Mouse (Mus musculus): ENCODE measurements around the gene Olfr785. TPM values are rescaled to one million over a fixed set of nuclear protein-coding genes. Genes with fewer than 3 reads are reported as not detected.
"Not testable (repeated sequence)": the region's sequence is repeated elsewhere in the genome, so short reads cannot be mapped to it uniquely, and the experiment has no call there.

The Olfr785 gene
- not detected in 2 replicates for polyA plus RNA-seq (2012; rRNA removed)

DNA sequence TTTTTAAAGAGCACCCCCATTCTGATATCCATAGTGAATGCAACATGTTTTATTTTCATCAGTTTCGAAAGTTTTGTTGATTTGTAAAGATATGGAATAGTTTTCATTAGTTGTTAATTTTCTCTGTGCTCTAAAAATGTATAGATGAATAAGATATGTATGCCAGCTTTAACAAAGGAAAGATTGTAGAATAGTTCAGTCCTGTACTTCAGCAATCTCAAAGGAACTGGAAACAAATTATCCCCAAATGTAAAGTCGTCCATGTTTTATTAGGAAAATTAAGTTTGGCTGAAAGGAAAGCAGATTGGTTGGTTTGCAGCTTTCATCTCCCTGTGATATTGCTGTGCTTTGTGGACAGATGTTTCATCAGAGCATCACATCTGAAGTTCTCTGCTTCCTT, at the start of gene Olfr785:
Olfr785 (plus strand) TSS at position 301 of the 400 bp plus-strand sequence.
- Histone ChIP-seq H3K4me3 (ENCODE audit: insufficient read depth, low read length) (no peak within 1 kb of the TSS), H3K27ac (ENCODE audit: insufficient read depth, low read length) (no peak within 1 kb of the TSS), H3K4me1 (ENCODE audit: control insufficient read depth, insufficient read depth, low read length) (no peaks in the 10 kb centered on the region)
- TF ChIP-seq CTCF (IDR thresholded peaks at IDR 0.05; ENCODE audit: extremely low read depth, insufficient read depth, low read length) (no peak), POLR2A (IDR thresholded peaks at IDR 0.05; ENCODE audit: extremely low read depth, insufficient read depth, low read length) (no peak)

DNA sequence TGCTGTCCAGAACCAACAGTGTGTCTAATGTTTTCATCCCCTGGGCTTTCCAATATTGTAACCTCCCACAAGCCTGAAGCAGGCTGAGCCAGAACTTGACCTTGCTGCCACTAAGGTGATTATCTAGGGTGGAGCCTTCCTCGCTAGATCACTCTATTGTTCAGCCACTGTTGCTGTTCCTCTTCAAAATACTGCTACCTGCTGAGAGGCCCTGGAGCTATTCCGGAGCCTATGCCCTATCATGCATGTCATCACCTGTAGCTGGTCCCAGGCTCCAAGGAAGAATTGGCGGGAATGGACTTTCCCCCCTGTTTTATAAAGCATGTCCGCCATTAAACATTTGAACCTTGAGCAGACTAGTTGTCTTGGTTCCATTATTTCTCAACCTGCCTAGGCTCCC, 48.7 kb upstream of the Olfr785 start:
- not testable (repeated sequence) for H3K4me3 ChIP-seq (ENCODE audit: insufficient read depth, low read length); H3K4me1 ChIP-seq (ENCODE audit: control insufficient read depth, insufficient read depth, low read length); H3K27ac ChIP-seq (ENCODE audit: insufficient read depth, low read length)

DNA sequence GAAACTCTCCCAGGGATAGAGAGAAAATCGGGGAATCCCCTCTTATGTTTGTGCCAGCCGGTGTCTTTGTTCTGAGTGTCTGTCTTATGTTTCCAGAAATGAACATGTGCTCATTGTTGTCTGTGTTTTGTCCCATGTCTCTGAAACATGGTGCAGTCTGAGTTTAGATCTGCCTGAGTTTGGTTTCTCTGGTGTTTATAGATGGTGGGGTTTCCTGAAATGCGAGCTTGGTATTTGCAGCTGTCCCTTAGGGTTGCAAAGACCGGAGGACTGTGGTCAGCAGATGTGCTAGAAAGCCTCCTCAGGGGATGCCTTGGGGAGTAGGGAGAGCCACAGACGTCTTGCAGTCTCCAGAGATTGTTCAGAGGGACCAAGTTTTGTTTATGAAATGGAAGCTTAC, 47.9 kb upstream of the Olfr785 start:
- Histone ChIP-seq H3K27ac (ENCODE audit: insufficient read depth, low read length) (no peak overlapping the region), H3K4me1 (ENCODE audit: control insufficient read depth, insufficient read depth, low read length) (no peaks in the 10 kb centered on the region), H3K4me3 (ENCODE audit: insufficient read depth, low read length) (no peak overlapping the region)
- TF ChIP-seq POLR2A (IDR thresholded peaks at IDR 0.05; ENCODE audit: extremely low read depth, insufficient read depth, low read length) (no peak), CTCF (IDR thresholded peaks at IDR 0.05; ENCODE audit: extremely low read depth, insufficient read depth, low read length) (no peak)

DNA sequence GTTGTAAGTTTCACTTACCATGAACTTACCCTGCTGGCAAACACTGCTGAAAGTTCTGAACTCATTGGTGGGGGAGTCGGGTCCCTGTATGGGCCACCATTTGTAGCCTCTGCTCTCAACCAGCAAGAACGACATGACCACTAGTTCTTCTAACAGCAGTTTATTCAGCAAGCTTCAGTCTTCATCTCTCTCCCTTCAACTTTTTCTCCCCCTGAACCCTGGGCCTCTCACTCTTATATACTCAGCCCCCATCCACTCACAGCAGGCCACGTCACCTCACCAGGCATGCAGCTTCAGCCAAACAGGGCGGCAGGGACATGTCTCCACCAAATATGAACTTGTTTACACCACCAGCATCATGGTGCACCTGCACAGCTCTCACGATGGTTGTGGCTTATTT, 31.2 kb upstream of the Olfr785 start:
- not testable (repeated sequence) for H3K4me3 ChIP-seq (ENCODE audit: insufficient read depth, low read length); H3K27ac ChIP-seq (ENCODE audit: insufficient read depth, low read length); H3K4me1 ChIP-seq (ENCODE audit: control insufficient read depth, insufficient read depth, low read length)

DNA sequence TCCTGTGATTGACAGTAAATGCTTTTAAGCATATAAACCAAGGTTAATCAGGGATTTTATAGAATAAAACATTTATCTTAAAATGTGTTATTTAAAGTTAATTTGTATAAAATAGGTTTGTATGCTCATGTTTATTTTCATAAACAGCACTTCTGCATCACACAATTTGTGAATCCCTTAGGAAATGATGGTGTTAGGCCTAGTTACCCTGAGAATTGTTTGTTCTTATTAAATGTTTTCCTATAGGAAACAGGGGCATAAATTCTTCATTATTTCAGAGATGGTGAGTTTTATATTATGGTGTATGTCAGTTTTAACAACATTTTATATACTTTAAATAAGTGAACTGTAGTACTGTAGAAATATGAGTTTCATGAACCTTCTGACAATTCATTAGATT, 21.4 kb upstream of the Olfr785 start, which contains the start of gene Olfr784:
Olfr784 (plus strand) TSS at position 301 of the 400 bp plus-strand sequence.
- Histone ChIP-seq H3K4me1 (ENCODE audit: control insufficient read depth, insufficient read depth, low read length) (no peaks in the 10 kb centered on the region), H3K27ac (ENCODE audit: insufficient read depth, low read length) (no peak within 1 kb of the TSS), H3K4me3 (ENCODE audit: insufficient read depth, low read length) (no peak within 1 kb of the TSS)
- no peak for TF ChIP-seq POLR2A (IDR thresholded peaks at IDR 0.05; ENCODE audit: extremely low read depth, insufficient read depth, low read length)
- TF ChIP-seq CTCF (IDR thresholded peaks at IDR 0.05; ENCODE audit: extremely low read depth, insufficient read depth, low read length), result no peak

DNA sequence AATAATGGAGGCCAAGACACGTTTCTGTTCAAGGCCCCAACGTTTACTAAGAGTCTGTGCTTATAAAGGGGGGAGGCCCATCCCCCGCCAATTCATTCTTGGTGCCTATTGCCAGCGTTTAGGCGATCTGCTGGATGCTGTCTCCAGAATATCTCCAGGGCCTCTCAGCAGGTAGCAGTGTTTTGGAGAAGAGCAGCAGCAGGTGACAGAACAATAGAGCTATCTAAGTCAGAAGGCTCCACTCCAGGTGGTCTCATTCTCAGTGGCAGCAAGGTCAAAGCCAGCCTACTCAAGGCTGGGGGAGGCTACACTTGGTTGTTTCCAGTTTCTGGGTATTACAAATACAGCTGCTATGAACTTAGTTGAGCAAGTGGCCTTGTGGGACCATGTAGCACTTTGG, 4.3 kb upstream of the Olfr785 start:
- no peak overlapping the region for H3K27ac ChIP-seq (ENCODE audit: insufficient read depth, low read length)
- no peak overlapping the region for H3K4me3 ChIP-seq (ENCODE audit: insufficient read depth, low read length)
- TF ChIP-seq CTCF (IDR thresholded peaks at IDR 0.05; ENCODE audit: extremely low read depth, insufficient read depth, low read length), result no peak
- no peak for TF ChIP-seq POLR2A (IDR thresholded peaks at IDR 0.05; ENCODE audit: extremely low read depth, insufficient read depth, low read length)
- no peaks in the 10 kb centered on the region for H3K4me1 ChIP-seq (ENCODE audit: control insufficient read depth, insufficient read depth, low read length)

DNA sequence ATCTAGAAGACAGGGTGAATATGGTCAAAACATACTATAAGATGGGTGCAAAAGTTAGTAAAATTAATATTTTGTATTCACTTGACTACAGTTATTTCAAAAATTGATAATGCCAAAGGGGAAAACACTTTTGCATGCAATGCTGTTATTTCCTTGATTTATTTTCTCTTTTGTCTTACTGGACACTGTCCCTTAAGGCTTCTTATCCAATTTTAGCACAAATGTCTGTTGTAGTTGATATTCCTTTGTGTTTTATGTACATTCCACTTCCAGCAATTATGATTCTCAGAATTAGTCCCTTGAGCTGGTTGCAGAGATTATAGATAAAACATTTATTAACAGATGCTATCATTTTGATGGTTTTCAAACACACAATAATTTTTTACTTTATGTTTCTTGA, 21.8 kb downstream of the Olfr785 start, which contains the start of gene Olfr786:
Olfr786 (plus strand) TSS at position 301 of the 400 bp plus-strand sequence.
- no peak within 1 kb of the TSS for H3K27ac ChIP-seq (ENCODE audit: insufficient read depth, low read length)
- H3K4me3 ChIP-seq (ENCODE audit: insufficient read depth, low read length), result no peak within 1 kb of the TSS
- no peak for TF ChIP-seq CTCF (IDR thresholded peaks at IDR 0.05; ENCODE audit: extremely low read depth, insufficient read depth, low read length)
- TF ChIP-seq POLR2A (IDR thresholded peaks at IDR 0.05; ENCODE audit: extremely low read depth, insufficient read depth, low read length), result no peak
- no peaks in the 10 kb centered on the region for H3K4me1 ChIP-seq (ENCODE audit: control insufficient read depth, insufficient read depth, low read length)

Other genes starting within 250 kb of the Olfr785 start
- gene Olfr771, start 240.7 kb upstream of the Olfr785 start, polyA plus RNA-seq (2012; rRNA removed), result not detected in 2 replicates
- not detected in 2 replicates for gene Olfr772, start 227.5 kb upstream of the Olfr785 start, polyA plus RNA-seq (2012; rRNA removed)
- gene Olfr773, start 218.0 kb upstream of the Olfr785 start, polyA plus RNA-seq (2012; rRNA removed), result not detected in 2 replicates
- gene Olfr774, start 169.2 kb upstream of the Olfr785 start, polyA plus RNA-seq (2012; rRNA removed), result not detected in 2 replicates
- gene Olfr775, start 157.0 kb upstream of the Olfr785 start, polyA plus RNA-seq (2012; rRNA removed), result not detected in 2 replicates
- not detected in 2 replicates for gene Olfr776, start 146.3 kb upstream of the Olfr785 start, polyA plus RNA-seq (2012; rRNA removed)
- gene Olfr777, start 133.9 kb upstream of the Olfr785 start, polyA plus RNA-seq (2012; rRNA removed), result not detected in 2 replicates
- gene Olfr780, start 87.3 kb upstream of the Olfr785 start, polyA plus RNA-seq (2012; rRNA removed), result not detected in 2 replicates
- gene Olfr781, start 76.6 kb upstream of the Olfr785 start, polyA plus RNA-seq (2012; rRNA removed), result not detected in 2 replicates
- gene Olfr782, start 56.6 kb upstream of the Olfr785 start, polyA plus RNA-seq (2012; rRNA removed), result not detected in 2 replicates
- gene Olfr784, start 21.3 kb upstream of the Olfr785 start, polyA plus RNA-seq (2012; rRNA removed), result 0.21 and 0.31 TPM in 2 replicates
- gene Olfr786, start 21.9 kb downstream of the Olfr785 start, polyA plus RNA-seq (2012; rRNA removed), result not detected in 2 replicates
- gene Olfr787, start 56.4 kb downstream of the Olfr785 start, polyA plus RNA-seq (2012; rRNA removed), result not detected in 2 replicates
- gene Olfr788, start 65.6 kb downstream of the Olfr785 start, polyA plus RNA-seq (2012; rRNA removed), result not detected in 2 replicates
- gene Olfr789, start 79.3 kb downstream of the Olfr785 start, polyA plus RNA-seq (2012; rRNA removed), result not detected in 2 replicates
- not detected in 2 replicates for gene Olfr790, start 93.1 kb downstream of the Olfr785 start, polyA plus RNA-seq (2012; rRNA removed)
- gene Olfr791, start 116.4 kb downstream of the Olfr785 start, polyA plus RNA-seq (2012; rRNA removed), result not detected in 2 replicates
- gene Olfr792, start 133.7 kb downstream of the Olfr785 start, polyA plus RNA-seq (2012; rRNA removed), result not detected in 2 replicates
- gene Olfr794, start 162.2 kb downstream of the Olfr785 start, polyA plus RNA-seq (2012; rRNA removed), result not detected in 2 replicates
- not detected in 2 replicates for gene Olfr796, start 207.1 kb downstream of the Olfr785 start, polyA plus RNA-seq (2012; rRNA removed)
- not detected in 2 replicates for gene Olfr798, start 222.5 kb downstream of the Olfr785 start, polyA plus RNA-seq (2012; rRNA removed)
- not detected in 2 replicates for gene Olfr799, start 232.1 kb downstream of the Olfr785 start, polyA plus RNA-seq (2012; rRNA removed)